22 mouse cellular contexts compared by ENCODE assay signal in genomic region chr7:28966181-28966580, GRCm38 (mm10). TPM values are rescaled to one million over a fixed set of nuclear protein-coding genes. Genes with fewer than 3 reads are reported as not detected.
A peak's percentile ranks its signal among the peaks of the same experiment; 100 is the strongest.
DNase-seq lines count a peak whose midpoint lies in the region; ATAC-seq lines count a peak whose summit lies in the region.
"Had no signal": no experiment of that assay in that cellular context is flagged by ENCODE, and none has a peak within 500 bp of the region (broad histone marks: within the 10 kb centered on the region; RNA-seq: fewer than 3 reads in every experiment).

No protein-coding gene starts in this region.

- no peak overlapping the region for H3K4me3 ChIP-seq in heart, embryonic 14.5 days (ENCODE audit: control insufficient read depth in 1 of 2, insufficient read depth in 1 of 2, low read depth in 1 of 2, low read length in 2 of 2)
- no peak overlapping the region for H3K4me3 ChIP-seq in limb, embryonic 15.5 days
- no peak overlapping the region for H3K4me3 ChIP-seq in limb, embryonic 10.5 days
- H3K4me3 ChIP-seq: embryonic facial prominence, embryonic 12.5 days; forebrain, embryonic 12.5 days; hindbrain, embryonic 10.5 days had no signal

- H3K27ac ChIP-seq in heart, embryonic 14.5 days (replicated peaks in 1 of 2; ENCODE audit: control insufficient read depth in 1 of 2, insufficient read depth in 1 of 2, low read depth in 2 of 2, low read length in 2 of 2): no peak overlapping the region
- peak overlapping the region; percentile 14; the same call in 1 of the 2 replicates for H3K27ac ChIP-seq in limb, embryonic 15.5 days
- H3K27ac ChIP-seq in limb, embryonic 10.5 days: no peak overlapping the region
- H3K27ac ChIP-seq: embryonic facial prominence, embryonic 12.5 days; forebrain, embryonic 12.5 days; hindbrain, embryonic 10.5 days; hindbrain, embryonic 14.5 days had no signal

- DNase-seq in heart, postnatal 10 days: no peak
- no peak for DNase-seq in limb, embryonic 10.5 days (ENCODE audit: low spot score)
- DNase-seq in ES-CJ7 (ENCODE audit: low read depth, low spot score): peak; percentile 59
- no peak for DNase-seq in adrenal gland, postnatal 4 days (ENCODE audit: low spot score in 2 of 2)
- DNase-seq in cerebellum, adult 11-12 months: no peak
- DNase-seq: adrenal gland, adult 2 months; adrenal gland, postnatal 25 days; cerebellum, adult 11 months; cerebellum, adult 9-10 months; cerebellum, postnatal 25 days; gastrocnemius, postnatal 25 days; kidney, adult 8-10 months had no signal

- H3K9me3 ChIP-seq in heart, embryonic 14.5 days (ENCODE audit: control insufficient read depth, low read length): no peaks in the 10 kb centered on the region
- H3K9me3 ChIP-seq in limb, embryonic 15.5 days: no peaks in the 10 kb centered on the region
- no peaks in the 10 kb centered on the region for H3K9me3 ChIP-seq in limb, embryonic 10.5 days (replicated peaks)
- H3K9me3 ChIP-seq: embryonic facial prominence, embryonic 12.5 days; forebrain, embryonic 12.5 days; hindbrain, embryonic 10.5 days had no signal

- peaks cover 15% of the 10 kb centered on the region for H3K36me3 ChIP-seq in heart, embryonic 14.5 days (ENCODE audit: control insufficient read depth, insufficient read depth, low read length)
- H3K36me3 ChIP-seq in limb, embryonic 15.5 days: peaks cover 20% of the 10 kb centered on the region
- peaks cover 21% of the 10 kb centered on the region for H3K36me3 ChIP-seq in limb, embryonic 10.5 days

- ATAC-seq in heart, embryonic 14.5 days (ENCODE audit: insufficient number of reproducible peaks, insufficient read depth, low FRiP score, low read depth): no peak
- ATAC-seq in limb, embryonic 15.5 days (ENCODE audit: insufficient number of reproducible peaks, low FRiP score, low TSS enrichment, low read depth): no peak
- ATAC-seq: forebrain, embryonic 16.5 days; intestine, postnatal 0 days; Patski had no signal

- H3K4me1 ChIP-seq in heart, embryonic 14.5 days (ENCODE audit: control insufficient read depth in 2 of 2, insufficient read depth in 2 of 2, low read length in 2 of 2): peaks cover 11 to 14% of the 10 kb centered on the region in 2 experiments; a peak in 3 of 4 replicates
- peaks cover 14% of the 10 kb centered on the region for H3K4me1 ChIP-seq in limb, embryonic 15.5 days
- H3K4me1 ChIP-seq in limb, embryonic 10.5 days: peaks cover 14% of the 10 kb centered on the region

- WGBS in heart, embryonic 14.5 days: 73% methylated on average over 4 of the region's 5 CpGs
- WGBS in limb, embryonic 15.5 days: 45% methylated on average over 4 of the region's 5 CpGs
- 85% methylated on average over 4 of the region's 5 CpGs for WGBS in limb, embryonic 10.5 days

- intact Hi-C loops in heart, postnatal 10 days (cut with DNase I): no loop called here

- no peaks in the 10 kb centered on the region for H3K27me3 ChIP-seq in heart, embryonic 14.5 days (ENCODE audit: control insufficient read depth, insufficient read depth, low read length)
- no peaks in the 10 kb centered on the region for H3K27me3 ChIP-seq in limb, embryonic 15.5 days
- no peaks in the 10 kb centered on the region for H3K27me3 ChIP-seq in limb, embryonic 10.5 days (ENCODE audit: low read depth, poor library complexity, severe bottlenecking)
- H3K27me3 ChIP-seq: CH12.LX; embryonic facial prominence, embryonic 12.5 days; forebrain, embryonic 12.5 days; Patski had no signal

- no peak overlapping the region for H3K4me2 ChIP-seq in heart, embryonic 14.5 days (ENCODE audit: low read length)
- H3K4me2 ChIP-seq in limb, embryonic 15.5 days: no peak overlapping the region
- H3K4me2 ChIP-seq: embryonic facial prominence, embryonic 12.5 days; forebrain, embryonic 12.5 days; hindbrain, embryonic 14.5 days had no signal

- 0 out of 2 replicates have a peak overlapping the region, but pooled peaks have one; percentile 38 for H3K9ac ChIP-seq in heart, embryonic 14.5 days (ENCODE audit: low read length)
- H3K9ac ChIP-seq in limb, embryonic 15.5 days: no peak overlapping the region
- H3K9ac ChIP-seq: embryonic facial prominence, embryonic 12.5 days; forebrain, embryonic 12.5 days; hindbrain, embryonic 14.5 days had no signal

RNA-seq across cellular contexts. Expression of gene Actn4, which starts 4.0 kb away (rescaled TPM):
- polyA plus RNA-seq in heart, embryonic 14.5 days (2014; fragmentation: Nextera tagmentation; extraction: Ambion mirVana): 221 and 228 TPM in 2 replicates
- 100 to 1,000 TPM; 173 to 174 TPM for total RNA-seq in heart, postnatal 10 days (2021)
- polyA plus RNA-seq in limb, embryonic 15.5 days (2015; fragmentation: Nextera tagmentation; extraction: Ambion mirVana): 347 and 359 TPM in 2 replicates
- 253 and 285 TPM in 2 replicates for polyA plus RNA-seq in limb, embryonic 10.5 days (2016; fragmentation: Nextera tagmentation; extraction: Ambion mirVana)
- 100 to 1,000 TPM; 220 to 242 TPM for total RNA-seq in adrenal gland, postnatal 4 days (2021)

RNA-seq across cellular contexts. Expression of gene Eif3k, which starts 15.5 kb away (rescaled TPM):
- polyA plus RNA-seq in heart, embryonic 14.5 days (2014; fragmentation: Nextera tagmentation; extraction: Ambion mirVana): 286 and 319 TPM in 2 replicates
- 100 to 1,000 TPM; 185 to 188 TPM for total RNA-seq in heart, postnatal 10 days (2021)
- 372 and 387 TPM in 2 replicates for polyA plus RNA-seq in limb, embryonic 15.5 days (2015; fragmentation: Nextera tagmentation; extraction: Ambion mirVana)
- 446 and 467 TPM in 2 replicates for polyA plus RNA-seq in limb, embryonic 10.5 days (2016; fragmentation: Nextera tagmentation; extraction: Ambion mirVana)
- total RNA-seq in adrenal gland, postnatal 4 days (2021): 100 to 1,000 TPM; 308 to 312 TPM

RNA-seq across cellular contexts. Expression of gene Map4k1, which starts 15.7 kb away (rescaled TPM):
- 2.8 and 3.3 TPM in 2 replicates for polyA plus RNA-seq in heart, embryonic 14.5 days (2014; fragmentation: Nextera tagmentation; extraction: Ambion mirVana)
- 1 to 10 TPM; 2.0 to 2.2 TPM for total RNA-seq in heart, postnatal 10 days (2021)
- 7.2 and 7.6 TPM in 2 replicates for polyA plus RNA-seq in limb, embryonic 15.5 days (2015; fragmentation: Nextera tagmentation; extraction: Ambion mirVana)
- 18.9 and 19.4 TPM in 2 replicates for polyA plus RNA-seq in limb, embryonic 10.5 days (2016; fragmentation: Nextera tagmentation; extraction: Ambion mirVana)
- total RNA-seq in adrenal gland, postnatal 4 days (2021): 1 to 10 TPM; 2.5 to 3.6 TPM
